Mouse (Mus musculus): ENCODE results near the gene Gtf3c1.
"Not testable (repeated sequence)": the region's sequence is repeated elsewhere in the genome, so short reads cannot be mapped to it uniquely, and the experiment has no call there.

DNA sequence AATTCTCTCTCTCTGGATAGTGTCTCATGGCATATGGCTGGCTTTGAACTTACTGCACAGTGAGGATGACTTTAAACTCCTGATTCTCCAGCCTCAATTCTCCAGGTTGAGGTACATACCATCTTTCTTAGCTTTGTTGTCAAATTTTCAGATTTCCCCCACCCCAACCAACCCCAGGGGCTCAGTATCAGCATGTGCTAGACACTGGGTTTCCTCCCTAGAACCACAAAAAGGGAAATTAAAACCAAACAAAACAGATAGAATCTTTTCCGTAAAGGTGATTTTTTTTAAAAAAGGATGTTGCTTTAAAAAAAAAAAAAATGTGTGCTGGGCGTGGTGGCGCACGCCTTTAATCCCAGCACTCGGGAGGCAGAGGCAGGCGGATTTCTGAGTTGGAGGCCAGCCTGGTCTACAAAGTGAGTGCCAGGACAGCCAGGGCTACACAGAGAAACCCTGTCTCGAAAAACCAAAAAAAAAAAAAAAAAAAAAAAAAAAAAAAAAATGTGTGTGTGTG is 6.0 kb upstream of the Gtf3c1 start:
- TF ChIP-seq CTCF (IDR thresholded peaks at IDR 0.05; ENCODE audit: extremely low read depth, insufficient read length, insufficient replicate concordance, low read depth, low read length); POLR2A (IDR thresholded peaks at IDR 0.05; ENCODE audit: low read depth, low read length): not testable (repeated sequence)

All from small intestine, adult 2 months (tissue).